Mouse (Mus musculus) heart, postnatal 0 days (tissue): ENCODE results near the gene Exph5.

Experiments used
- CTCF ChIP-seq: IDR thresholded peaks from 2 replicates; pipeline ENCODE4 v1.5.1; 2016; ENCODE audit warnings: antibody characterized with exemption, control low read depth, low read depth
- EP300 ChIP-seq: IDR thresholded peaks from 2 replicates; pipeline ENCODE4 v1.6.1; 2016; ENCODE audit warnings: antibody characterized with exemption, low read depth

DNA sequence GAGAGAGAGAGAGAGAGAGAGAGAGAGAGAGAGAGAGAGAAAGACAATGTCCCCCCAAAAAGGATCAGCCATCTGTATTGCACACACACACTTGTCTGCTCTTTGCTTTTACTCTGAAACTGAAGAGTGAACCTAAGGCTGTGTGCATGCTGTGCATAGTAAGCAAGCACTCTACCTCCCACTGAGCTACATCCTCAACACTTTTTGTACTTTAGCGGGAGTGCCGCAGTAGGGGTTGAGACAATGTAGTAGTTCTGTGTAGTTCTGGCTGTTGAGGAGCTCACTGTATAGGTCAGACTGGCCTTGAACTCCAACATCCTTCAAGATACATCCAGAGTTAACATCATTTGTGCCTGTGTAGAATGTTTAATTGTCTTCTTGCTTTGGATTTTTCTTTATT lies 35.9 kb upstream of the Exph5 start:
- TF ChIP-seq CTCF (no peak), EP300 (no peak)
